Mouse (Mus musculus) embryonic facial prominence, embryonic 13.5 days (tissue): ENCODE data around the gene Notch4. TPM values are rescaled to one million over a fixed set of nuclear protein-coding genes. Genes with fewer than 3 reads are reported as not detected.

ENCODE experiments used
- ATAC-seq: fragments of 200-750 bp; cut with Nextera tagmentation; 2 replicates; pipeline ENCODE4 v1.8.0; 2017; ENCODE audit warnings: low read depth; ENCODE audit not compliant: insufficient number of reproducible peaks, insufficient read depth, low FRiP score, low TSS enrichment
- H3K27ac ChIP-seq: fragments of 300-500 bp; sonication (generic); 2 replicates; pipeline ENCODE4 v1.5.1; 2015; ENCODE audit warnings: moderate library complexity, mild to moderate bottlenecking, inconsistent platforms
- H3K27me3 ChIP-seq: fragments of 300-500 bp; sonication (generic); 2 replicates; pipeline ENCODE4 v1.6.1; 2015; ENCODE audit warnings: mild to moderate bottlenecking, inconsistent platforms
- H3K36me3 ChIP-seq: fragments of 300-500 bp; sonication (generic); 2 replicates; pipeline ENCODE4 v1.6.1; 2015; ENCODE audit warnings: mild to moderate bottlenecking, inconsistent platforms
- H3K4me1 ChIP-seq: fragments of 300-500 bp; sonication (generic); 2 replicates; pipeline ENCODE4 v1.6.1; 2015; ENCODE audit warnings: inconsistent platforms
- H3K4me2 ChIP-seq: fragments of 300-500 bp; sonication (generic); 2 replicates; pipeline ENCODE4 v1.6.1; 2015; ENCODE audit warnings: moderate library complexity, mild to moderate bottlenecking, inconsistent platforms
- H3K4me3 ChIP-seq: fragments of 300-500 bp; sonication (generic); 2 replicates; pipeline ENCODE4 v1.5.1; 2015; ENCODE audit warnings: mild to moderate bottlenecking, inconsistent platforms
- H3K9ac ChIP-seq: fragments of 300-500 bp; sonication (generic); 2 replicates; pipeline ENCODE4 v1.6.1; 2015; ENCODE audit warnings: mild to moderate bottlenecking, inconsistent platforms
- H3K9me3 ChIP-seq: fragments of 300-500 bp; sonication (generic); 2 replicates; pipeline ENCODE4 v1.6.1; 2016; ENCODE audit warnings: inconsistent platforms
- WGBS: fragments of 180-500 bp; shearing (Covaris S2); methylation state at CpG from one replicate; pipeline ENCODE4 v1.1.7; 2015; ENCODE audit warnings: mixed read lengths; 5-methylcytosine and 5-hydroxymethylcytosine counted together
- polyA plus RNA-seq: library from polyadenylated mRNA; unstranded; fragments of >200 nt; fragmentation: Nextera tagmentation; extraction: Ambion mirVana; gene quantifications from 2 replicates; pipeline ENCODE4 v1.2.1, GENCODE M21; 2015

Notch4 gene
- polyA plus RNA-seq, 1 experiment from 2014 or later = 4.4 TPM

- H3K27me3 ChIP-seq = no peaks in the 10 kb centered on the region
- peaks cover 6% of the 10 kb centered on the region; the same call in 1 of the 2 replicates for H3K4me1 ChIP-seq
- WGBS = 83% methylated on average over 11 of the region's 11 CpGs
- no peaks in the 10 kb centered on the region for H3K9me3 ChIP-seq
- no peak overlapping the region for H3K27ac ChIP-seq
- ATAC-seq = no peak
- no peak overlapping the region for H3K4me2 ChIP-seq
- H3K4me3 ChIP-seq = no peak overlapping the region
- H3K9ac ChIP-seq = no peak overlapping the region
- peaks cover 71% of the 10 kb centered on the region for H3K36me3 ChIP-seq
Observed at GRCm38 (mm10) chr17:34613054-34613645, 49.1 kb downstream of the Notch4 start.

- H3K27me3 ChIP-seq = no peaks in the 10 kb centered on the region
- H3K4me3 ChIP-seq = no peak overlapping the region
- peaks cover 71% of the 10 kb centered on the region for H3K36me3 ChIP-seq
- WGBS = 90% methylated on average over 10 of the region's 10 CpGs
- no peak overlapping the region for H3K27ac ChIP-seq
- no peak overlapping the region for H3K4me2 ChIP-seq
- H3K9ac ChIP-seq = 0 out of 2 replicates have a peak overlapping the region, but pooled peaks have one; percentile 11
- no peaks in the 10 kb centered on the region for H3K9me3 ChIP-seq
- peaks cover under 1% of the 10 kb centered on the region; the same call in 1 of the 2 replicates for H3K4me1 ChIP-seq
- ATAC-seq = no peak
Observed at GRCm38 (mm10) chr17:34613830-34614229, 49.8 kb downstream of the Notch4 start.

- H3K36me3 ChIP-seq = peaks cover 69% of the 10 kb centered on the region
Observed at GRCm38 (mm10) chr17:34615871-34616270, 51.8 kb downstream of the Notch4 start, which contains the start of gene Egfl8. TSS of gene Egfl8 (minus strand) at chr17:34615971.

GRCm38 (mm10) chr17:34618999-34619398 lies 54.9 kb downstream of the Notch4 start:
- no peak for ATAC-seq
- no peaks in the 10 kb centered on the region for H3K27me3 ChIP-seq
- no peak overlapping the region for H3K4me2 ChIP-seq
- H3K9ac ChIP-seq = no peak overlapping the region
- peaks cover 67% of the 10 kb centered on the region for H3K36me3 ChIP-seq
- H3K9me3 ChIP-seq = no peaks in the 10 kb centered on the region
- 11% methylated on average over 6 of the region's 6 CpGs for WGBS
- no peak overlapping the region for H3K27ac ChIP-seq
- no peaks in the 10 kb centered on the region for H3K4me1 ChIP-seq
- no peak overlapping the region for H3K4me3 ChIP-seq

More at GRCm38 (mm10) chr17:34615871-34616270, 51.8 kb downstream of the Notch4 start, which contains the start of gene Egfl8:
- Histone ChIP-seq H3K9me3 (no peaks in the 10 kb centered on the region), H3K27me3 (no peaks in the 10 kb centered on the region), H3K4me3 (no peak within 1 kb of the TSS), H3K9ac (0 out of 2 replicates have a peak within 1 kb of the TSS, but pooled peaks have one; percentile 7), H3K4me2 (no peak within 1 kb of the TSS), H3K4me1 (no peaks in the 10 kb centered on the region), H3K27ac (peak within 1 kb of the TSS; percentile 16; the same call in 1 of the 2 replicates)
- 46% methylated on average over 6 of the region's 6 CpGs for WGBS
- ATAC-seq = no peak

- Histone ChIP-seq H3K27ac (no peak overlapping the region), H3K27me3 (no peaks in the 10 kb centered on the region), H3K4me1 (peaks cover 3% of the 10 kb centered on the region), H3K9me3 (no peaks in the 10 kb centered on the region), H3K4me2 (no peak overlapping the region), H3K4me3 (no peak overlapping the region), H3K9ac (no peak overlapping the region), H3K36me3 (peaks cover 60% of the 10 kb centered on the region)
- 90% methylated on average over 8 of the region's 8 CpGs for WGBS
- ATAC-seq = no peak
Observed at GRCm38 (mm10) chr17:34621006-34621405, 56.9 kb downstream of the Notch4 start.

- WGBS = 83% methylated on average over 9 of the region's 9 CpGs
- no peaks in the 10 kb centered on the region for H3K27me3 ChIP-seq
- no peak for ATAC-seq
- no peak overlapping the region for H3K4me3 ChIP-seq
- H3K9ac ChIP-seq = no peak overlapping the region
- no peak overlapping the region for H3K27ac ChIP-seq
- H3K4me1 ChIP-seq = peaks cover 17% of the 10 kb centered on the region
- no peaks in the 10 kb centered on the region for H3K9me3 ChIP-seq
- peaks cover 44% of the 10 kb centered on the region for H3K36me3 ChIP-seq
- H3K4me2 ChIP-seq = no peak overlapping the region
Observed at GRCm38 (mm10) chr17:34623161-34623560, 59.1 kb downstream of the Notch4 start.

GRCm38 (mm10) chr17:34624981-34625380 lies 60.9 kb downstream of the Notch4 start:
- H3K9ac ChIP-seq = no peak overlapping the region
- WGBS = 93% methylated on average over 3 of the region's 3 CpGs
- H3K4me1 ChIP-seq = peaks cover 35% of the 10 kb centered on the region
- H3K9me3 ChIP-seq = no peaks in the 10 kb centered on the region
- H3K4me2 ChIP-seq = no peak overlapping the region
- no peak for ATAC-seq
- H3K36me3 ChIP-seq = peaks cover 41% of the 10 kb centered on the region
- H3K4me3 ChIP-seq = no peak overlapping the region
- H3K27ac ChIP-seq = no peak overlapping the region
- H3K27me3 ChIP-seq = peaks cover 7% of the 10 kb centered on the region

- Histone ChIP-seq H3K4me3 (peak overlapping the region; percentile 82), H3K36me3 (peaks cover 35% of the 10 kb centered on the region), H3K9ac (peak overlapping the region; percentile 83), H3K27ac (peak overlapping the region; percentile 97), H3K27me3 (peaks cover 20% of the 10 kb centered on the region), H3K4me2 (peak overlapping the region; percentile 91), H3K4me1 (peaks cover 47% of the 10 kb centered on the region), H3K9me3 (no peaks in the 10 kb centered on the region)
- 52% methylated on average over 16 of the region's 16 CpGs for WGBS
- no peak for ATAC-seq
Observed at GRCm38 (mm10) chr17:34626062-34626772, 62.1 kb downstream of the Notch4 start.

- H3K4me3 ChIP-seq = peak overlapping the region; percentile 82
- H3K4me1 ChIP-seq = peaks cover 52% of the 10 kb centered on the region
- ATAC-seq = no peak
- peak overlapping the region; percentile 97 for H3K27ac ChIP-seq
- H3K4me2 ChIP-seq = peak overlapping the region; percentile 91
- H3K27me3 ChIP-seq = peaks cover 25% of the 10 kb centered on the region
- peak overlapping the region; percentile 83 for H3K9ac ChIP-seq
- peaks cover 30% of the 10 kb centered on the region for H3K36me3 ChIP-seq
- 1% methylated on average over 18 of the region's 18 CpGs for WGBS
- H3K9me3 ChIP-seq = no peaks in the 10 kb centered on the region
Observed at GRCm38 (mm10) chr17:34626773-34627092, 62.7 kb downstream of the Notch4 start.

GRCm38 (mm10) chr17:34627093-34627942 lies 63.2 kb downstream of the Notch4 start:
- Histone ChIP-seq H3K9ac (peak overlapping the region; percentile 83), H3K36me3 (peaks cover 24% of the 10 kb centered on the region), H3K4me2 (peak overlapping the region; percentile 91), H3K4me1 (peaks cover 58% of the 10 kb centered on the region), H3K27me3 (peaks cover 31% of the 10 kb centered on the region), H3K9me3 (no peaks in the 10 kb centered on the region), H3K4me3 (peak overlapping the region; percentile 82), H3K27ac (peak overlapping the region; percentile 97)
- ATAC-seq = peak; percentile 67; the same call in 1 of the 2 replicates
- under 1% methylated on average over 40 of the region's 45 CpGs for WGBS

GRCm38 (mm10) chr17:34627943-34628643 lies 64.0 kb downstream of the Notch4 start, which contains the start of gene Ppt2:
TSS of gene Ppt2 (minus strand) at chr17:34628510.
- Histone ChIP-seq H3K9me3 (no peaks in the 10 kb centered on the region), H3K4me1 (peaks cover 61% of the 10 kb centered on the region), H3K27ac (peak within 1 kb of the TSS; percentile 97), H3K4me2 (peak within 1 kb of the TSS; percentile 91), H3K4me3 (peak within 1 kb of the TSS; percentile 82), H3K27me3 (peaks cover 38% of the 10 kb centered on the region), H3K36me3 (peaks cover 17% of the 10 kb centered on the region), H3K9ac (peak within 1 kb of the TSS; percentile 83)
- no peak for ATAC-seq
- 2% methylated on average over 29 of the region's 29 CpGs for WGBS
